Mouse (Mus musculus) heart, adult 2 months (tissue): ENCODE measurements around the gene Gadd45a.

ENCODE experiments used
- CTCF ChIP-seq: fragments of 200-600 bp; IDR thresholded peaks from 2 replicates; pipeline ENCODE4 v1.8.1; 2022; ENCODE audit warnings: antibody characterized with exemption, mild to moderate bottlenecking, moderate library complexity
- EP300 ChIP-seq: fragments of 200-500 bp; IDR thresholded peaks from 2 replicates; pipeline ENCODE4 v1.6.1; 2011; ENCODE audit warnings: low read depth, low read length, control low read depth; ENCODE audit not compliant: insufficient read depth
- POLR2A ChIP-seq: fragments of 200-500 bp; IDR thresholded peaks from 2 replicates; pipeline ENCODE4 v1.6.1; 2011; ENCODE audit warnings: mild to moderate bottlenecking, low read depth, low read length, control low read depth; ENCODE audit not compliant: insufficient read depth

GRCm38 (mm10) chr6:66992786-66993185 lies 44.5 kb downstream of the Gadd45a start:
- no peak for TF ChIP-seq POLR2A
- no peak for TF ChIP-seq CTCF
- TF ChIP-seq EP300 = no peak
